In genomic region chr12:53566712-53567387, GRCm38 (mm10) we compare ENCODE assay signal across 20 mouse cellular contexts.
A peak's percentile ranks its signal among the peaks of the same experiment; 100 is the strongest.
DNase-seq lines count a peak whose midpoint lies in the region; ATAC-seq lines count a peak whose summit lies in the region.
"Had no signal": no experiment of that assay in that cellular context is flagged by ENCODE, and none has a peak within 500 bp of the region (broad histone marks: within the 10 kb centered on the region; RNA-seq: fewer than 3 reads in every experiment).

No protein-coding gene starts in this region.

- WGBS in hindbrain, embryonic 12.5 days, result 57% methylated on average over 12 of the region's 12 CpGs
- WGBS in hindbrain, embryonic 10.5 days, result 84% methylated on average over 12 of the region's 12 CpGs
- WGBS in forebrain, embryonic 15.5 days, result 26% methylated on average over 12 of the region's 12 CpGs
- 36% methylated on average over 12 of the region's 12 CpGs for WGBS in midbrain, embryonic 15.5 days

- H3K27ac ChIP-seq in hindbrain, embryonic 12.5 days, result peak overlapping the region; percentile 36; the same call in 1 of the 2 replicates
- no peak overlapping the region for H3K27ac ChIP-seq in hindbrain, embryonic 10.5 days
- H3K27ac ChIP-seq in forebrain, embryonic 15.5 days (replicated peaks), result 0 out of 2 replicates have a peak overlapping the region, but pooled peaks have one; percentile 9
- no peak overlapping the region for H3K27ac ChIP-seq in midbrain, embryonic 15.5 days
- H3K27ac ChIP-seq: embryonic facial prominence, embryonic 15.5 days; gastrocnemius, adult 2 months; stomach, postnatal 0 days had no signal

- H3K4me1 ChIP-seq in hindbrain, embryonic 12.5 days, result peaks cover 5% of the 10 kb centered on the region; the same call in 1 of the 2 replicates
- H3K4me1 ChIP-seq in hindbrain, embryonic 10.5 days (replicated peaks), result no peaks in the 10 kb centered on the region
- peaks cover 17% of the 10 kb centered on the region for H3K4me1 ChIP-seq in forebrain, embryonic 15.5 days
- H3K4me1 ChIP-seq in midbrain, embryonic 15.5 days, result peaks cover 17% of the 10 kb centered on the region
- H3K4me1 ChIP-seq: embryonic facial prominence, embryonic 15.5 days; megakaryocyte, embryonic 14.5 days had no signal

- intact Hi-C loops in left cerebral cortex, postnatal 25 days (cut with DNase I), result no loop called here

- H3K4me3 ChIP-seq in hindbrain, embryonic 12.5 days, result no peak overlapping the region
- no peak overlapping the region for H3K4me3 ChIP-seq in hindbrain, embryonic 10.5 days
- no peak overlapping the region for H3K4me3 ChIP-seq in forebrain, embryonic 15.5 days
- H3K4me3 ChIP-seq in midbrain, embryonic 15.5 days, result no peak overlapping the region
- H3K4me3 ChIP-seq: embryonic facial prominence, embryonic 15.5 days; gastrocnemius, adult 2 months; megakaryocyte, embryonic 14.5 days had no signal

- no peak for DNase-seq in hindbrain, embryonic 10.5 days (ENCODE audit: low spot score)
- DNase-seq in MN1 (ENCODE audit: low spot score), result peak; percentile 39
- no peak for DNase-seq in left cerebral cortex, postnatal 25 days (ENCODE audit: low spot score in 2 of 2)
- no peak for DNase-seq in adrenal gland, adult 8-10 months
- DNase-seq: adrenal gland, postnatal 14 days; cerebellum, adult 9-10 months; gastrocnemius, adult 2 months; kidney, adult 8-10 months; kidney, postnatal 4 days; left cerebral cortex, postnatal 4 days; right cerebral cortex, postnatal 25 days; thymus, postnatal 14 days had no signal

- no peaks in the 10 kb centered on the region for H3K9me3 ChIP-seq in hindbrain, embryonic 12.5 days (replicated peaks)
- H3K9me3 ChIP-seq in hindbrain, embryonic 10.5 days, result no peaks in the 10 kb centered on the region
- H3K9me3 ChIP-seq in forebrain, embryonic 15.5 days, result no peaks in the 10 kb centered on the region
- H3K9me3 ChIP-seq in midbrain, embryonic 15.5 days, result no peaks in the 10 kb centered on the region
- H3K9me3 ChIP-seq: embryonic facial prominence, embryonic 15.5 days had no signal

- H3K9ac ChIP-seq in hindbrain, embryonic 12.5 days, result no peak overlapping the region
- H3K9ac ChIP-seq in forebrain, embryonic 15.5 days (replicated peaks), result no peak overlapping the region
- H3K9ac ChIP-seq in midbrain, embryonic 15.5 days, result no peak overlapping the region
- H3K9ac ChIP-seq: embryonic facial prominence, embryonic 15.5 days had no signal

- peak; percentile 71 for ATAC-seq in hindbrain, embryonic 12.5 days (ENCODE audit: low FRiP score)
- peak; percentile 67; the same call in 1 of the 2 replicates for ATAC-seq in forebrain, embryonic 15.5 days (replicated peaks)
- ATAC-seq in midbrain, embryonic 15.5 days (replicated peaks), result peak; percentile 66
- ATAC-seq in inflammation-experienced regulatory T-cells, adult 6 months, result no peak

- H3K36me3 ChIP-seq in hindbrain, embryonic 12.5 days, result no peaks in the 10 kb centered on the region
- H3K36me3 ChIP-seq in hindbrain, embryonic 10.5 days, result no peaks in the 10 kb centered on the region
- H3K36me3 ChIP-seq in forebrain, embryonic 15.5 days, result no peaks in the 10 kb centered on the region
- no peaks in the 10 kb centered on the region for H3K36me3 ChIP-seq in midbrain, embryonic 15.5 days (replicated peaks)
- H3K36me3 ChIP-seq: embryonic facial prominence, embryonic 15.5 days had no signal

- H3K27me3 ChIP-seq in hindbrain, embryonic 12.5 days, result no peaks in the 10 kb centered on the region
- H3K27me3 ChIP-seq in hindbrain, embryonic 10.5 days (ENCODE audit: insufficient read depth, poor library complexity, severe bottlenecking), result no peaks in the 10 kb centered on the region
- H3K27me3 ChIP-seq in forebrain, embryonic 15.5 days, result no peaks in the 10 kb centered on the region
- H3K27me3 ChIP-seq in midbrain, embryonic 15.5 days (replicated peaks), result no peaks in the 10 kb centered on the region
- H3K27me3 ChIP-seq: CH12.LX; embryonic facial prominence, embryonic 15.5 days; megakaryocyte, embryonic 14.5 days had no signal

- H3K4me2 ChIP-seq in hindbrain, embryonic 12.5 days (replicated peaks), result no peak overlapping the region
- H3K4me2 ChIP-seq in forebrain, embryonic 15.5 days (replicated peaks), result no peak overlapping the region
- peak overlapping the region; percentile 16; the same call in 1 of the 2 replicates for H3K4me2 ChIP-seq in midbrain, embryonic 15.5 days
- H3K4me2 ChIP-seq: embryonic facial prominence, embryonic 15.5 days had no signal

Comparison
In these comparisons a context has a peak if more than half of its experiments do, and no peak if none do; other contexts are left out.
1. H3K27ac ChIP-seq: peak in hindbrain, embryonic 12.5 days (single experiment) and forebrain, embryonic 15.5 days (single experiment); none in hindbrain, embryonic 10.5 days (single experiment) and midbrain, embryonic 15.5 days (single experiment).